In the genomic region with DNA sequence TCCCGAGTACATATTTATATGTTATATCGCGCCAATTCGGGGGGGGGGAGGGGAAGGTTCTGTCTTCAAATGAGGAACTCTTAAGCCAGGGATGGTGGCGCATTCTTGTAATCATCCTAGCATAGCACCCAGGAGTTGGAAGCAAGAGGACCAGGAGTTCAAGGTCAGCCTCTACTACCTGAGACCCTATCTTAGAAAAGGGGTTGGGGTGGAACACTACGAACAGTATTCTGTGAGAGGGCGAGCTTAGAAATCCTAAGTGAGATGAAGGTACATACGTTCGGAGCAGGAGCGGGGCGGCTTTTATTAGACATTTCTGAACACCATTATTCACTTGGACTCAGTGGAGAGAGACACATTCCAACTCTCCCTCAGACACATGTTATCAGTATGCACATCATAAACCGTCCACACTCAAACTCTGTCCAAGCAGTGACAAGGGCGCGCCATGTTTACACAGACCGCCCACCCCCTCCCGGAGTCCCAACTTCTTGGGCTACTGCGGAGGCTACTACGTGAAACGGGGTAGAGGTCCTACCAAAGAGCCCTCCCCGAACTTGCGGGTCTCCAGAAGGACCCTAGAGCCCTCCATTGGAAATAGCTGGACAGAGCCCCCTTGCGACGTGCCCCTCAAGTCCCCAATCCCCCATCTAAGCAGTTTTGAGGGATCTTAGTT, we compare ENCODE assay signal across 7 mouse cellular contexts. TPM values are rescaled to one million over a fixed set of nuclear protein-coding genes. Genes with fewer than 3 reads are reported as not detected.
DNase-seq lines count a peak whose midpoint lies in the region; ATAC-seq and TF ChIP-seq lines count a peak whose summit lies in the region.

A gene (minus strand): TSS at position 115 of the 676 bp plus-strand sequence.

- TF ChIP-seq CTCF in cortical plate, adult 2 months (IDR thresholded peaks at IDR 0.05; ENCODE audit: extremely low read depth, insufficient read depth, low read length) = no peak

- H3K4me1 ChIP-seq in megakaryocyte, embryonic 14.5 days = peaks cover 96% of the 10 kb centered on the region
- 0 out of 2 replicates have a peak, but pooled peaks cover 1% of the 10 kb centered on the region for H3K4me1 ChIP-seq in cortical plate, adult 2 months (ENCODE audit: control insufficient read depth, insufficient read depth, low read length)
- H3K4me1 ChIP-seq in heart, embryonic 13.5 days = peaks cover 91% of the 10 kb centered on the region
- peaks cover 48% of the 10 kb centered on the region for H3K4me1 ChIP-seq in limb, embryonic 14.5 days (ENCODE audit: control insufficient read depth, insufficient read depth, low read length)
- H3K4me1 ChIP-seq in stomach, embryonic 14.5 days (ENCODE audit: control insufficient read depth, insufficient read depth, low read length) = peaks cover 33% of the 10 kb centered on the region

- H3K9ac ChIP-seq in heart, embryonic 13.5 days = peak within 1 kb of the TSS; percentile 88
- H3K9ac ChIP-seq in limb, embryonic 14.5 days (ENCODE audit: low read depth, low read length, severe bottlenecking) = peak within 1 kb of the TSS; percentile 82
- peak within 1 kb of the TSS; percentile 97 for H3K9ac ChIP-seq in stomach, embryonic 14.5 days (replicated peaks; ENCODE audit: low read depth, low read length)

- WGBS in heart, embryonic 13.5 days = 6% methylated on average over 23 of the region's 23 CpGs
- 2% methylated on average over 23 of the region's 23 CpGs for WGBS in limb, embryonic 14.5 days
- 2% methylated on average over 23 of the region's 23 CpGs for WGBS in stomach, embryonic 14.5 days

- H3K27me3 ChIP-seq in megakaryocyte, embryonic 14.5 days (replicated peaks) = peaks cover 94% of the 10 kb centered on the region
- H3K27me3 ChIP-seq in heart, embryonic 13.5 days (replicated peaks) = peaks cover 98% of the 10 kb centered on the region
- peaks cover 88% of the 10 kb centered on the region for H3K27me3 ChIP-seq in limb, embryonic 14.5 days (ENCODE audit: control insufficient read depth, insufficient read depth, low read length)
- 0 out of 2 replicates have a peak, but pooled peaks cover 8% of the 10 kb centered on the region for H3K27me3 ChIP-seq in stomach, embryonic 14.5 days (ENCODE audit: control insufficient read depth, insufficient read depth, low read length)

- H3K9me3 ChIP-seq in megakaryocyte, embryonic 14.5 days = peaks cover 21% of the 10 kb centered on the region
- H3K9me3 ChIP-seq in heart, embryonic 13.5 days = no peaks in the 10 kb centered on the region
- no peaks in the 10 kb centered on the region for H3K9me3 ChIP-seq in limb, embryonic 14.5 days (ENCODE audit: control insufficient read depth, low read length)
- H3K9me3 ChIP-seq in stomach, embryonic 14.5 days (ENCODE audit: control insufficient read depth, low read depth, low read length) = no peaks in the 10 kb centered on the region

- no peak within 1 kb of the TSS for H3K27ac ChIP-seq in cortical plate, adult 2 months (ENCODE audit: insufficient read depth, low read length)
- peak within 1 kb of the TSS; percentile 89 for H3K27ac ChIP-seq in heart, embryonic 13.5 days (replicated peaks)
- H3K27ac ChIP-seq in limb, embryonic 14.5 days (replicated peaks; ENCODE audit: low read depth, low read length) = peak within 1 kb of the TSS; percentile 79
- peak within 1 kb of the TSS; percentile 98 for H3K27ac ChIP-seq in stomach, embryonic 14.5 days (ENCODE audit: low read length)

- H3K4me3 ChIP-seq in megakaryocyte, embryonic 14.5 days (replicated peaks) = peak within 1 kb of the TSS; percentile 91
- peak within 1 kb of the TSS; percentile 33 for H3K4me3 ChIP-seq in cortical plate, adult 2 months (ENCODE audit: insufficient read depth, low read length)
- H3K4me3 ChIP-seq in heart, embryonic 13.5 days = peak within 1 kb of the TSS; percentile 79
- peak within 1 kb of the TSS; percentile 59 for H3K4me3 ChIP-seq in limb, embryonic 14.5 days (replicated peaks; ENCODE audit: low read length)
- H3K4me3 ChIP-seq in stomach, embryonic 14.5 days (ENCODE audit: low read depth, low read length) = peak within 1 kb of the TSS; percentile 85

- no peak for ATAC-seq in megakaryocyte, adult 5-6 weeks (ENCODE audit: poor library complexity, severe bottlenecking)
- ATAC-seq in heart, embryonic 13.5 days (ENCODE audit: extremely low read depth, insufficient number of reproducible peaks, low FRiP score, low TSS enrichment) = no peak
- no peak for ATAC-seq in limb, embryonic 14.5 days (ENCODE audit: low FRiP score, low read depth)
- ATAC-seq in stomach, embryonic 14.5 days (ENCODE audit: insufficient number of reproducible peaks, insufficient read depth, low FRiP score, low read depth) = no peak

- DNase-seq in limb, embryonic 14.5 days (ENCODE audit: low spot score) = no peak
- DNase-seq in adipocyte (ENCODE audit: low spot score) = no peak

- no peak for TF ChIP-seq POLR2A in cortical plate, adult 2 months (IDR thresholded peaks at IDR 0.05; ENCODE audit: extremely low read depth, insufficient read depth, low read length)
- no peak for TF ChIP-seq POLR2A in limb, embryonic 14.5 days (IDR thresholded peaks at IDR 0.05; ENCODE audit: borderline replicate concordance, extremely low read depth, insufficient read depth, insufficient read length)

- peak within 1 kb of the TSS; percentile 97 for H3K4me2 ChIP-seq in heart, embryonic 13.5 days
- H3K4me2 ChIP-seq in limb, embryonic 14.5 days (replicated peaks; ENCODE audit: low read depth, low read length, severe bottlenecking) = peak within 1 kb of the TSS; percentile 85
- H3K4me2 ChIP-seq in stomach, embryonic 14.5 days (replicated peaks; ENCODE audit: low read depth, low read length) = peak within 1 kb of the TSS; percentile 63

- peaks cover 1% of the 10 kb centered on the region for H3K36me3 ChIP-seq in megakaryocyte, embryonic 14.5 days (replicated peaks; ENCODE audit: low read length)
- H3K36me3 ChIP-seq in heart, embryonic 13.5 days = peaks cover 21% of the 10 kb centered on the region
- peaks cover 29% of the 10 kb centered on the region for H3K36me3 ChIP-seq in limb, embryonic 14.5 days (ENCODE audit: control insufficient read depth, insufficient read depth, low read length)
- peaks cover 23% of the 10 kb centered on the region for H3K36me3 ChIP-seq in stomach, embryonic 14.5 days (ENCODE audit: control insufficient read depth, insufficient read depth, low read length)

RNA-seq across cellular contexts. Expression of the gene that starts here (rescaled TPM):
- 0.41 TPM in 1 of 2 replicates, not detected in the other for polyA plus RNA-seq in megakaryocyte, embryonic 14.5 days (2012; ENCODE audit: insufficient read depth, low replicate concordance)
- total RNA-seq in megakaryocyte, adult 5-6 weeks (2015) = 0.14 TPM in 1 of 2 replicates, not detected in the other
- total RNA-seq in megakaryocyte, adult 5-6 weeks (2017) = 0.04 and 0.07 TPM in 2 replicates
- polyA plus RNA-seq in cortical plate, adult 2 months (2012; rRNA removed) = 3.0 and 3.8 TPM in 2 replicates
- 9.4 and 9.5 TPM in 2 replicates for polyA plus RNA-seq in heart, embryonic 13.5 days (2015; fragmentation: Nextera tagmentation; extraction: Ambion mirVana)
- polyA plus RNA-seq in limb, embryonic 14.5 days (2012; rRNA removed) = 90.8 and 125 TPM in 2 replicates
- polyA plus RNA-seq in limb, embryonic 14.5 days (2014; fragmentation: Nextera tagmentation; extraction: Ambion mirVana) = 21.4 and 24.6 TPM in 2 replicates
- polyA plus RNA-seq in stomach, embryonic 14.5 days (2014; fragmentation: Nextera tagmentation; extraction: Ambion mirVana) = 13.8 and 16.9 TPM in 2 replicates

Comparison
In these comparisons a context has a peak if more than half of its experiments do, and no peak if none do; other contexts are left out.
1. H3K4me3 ChIP-seq: peak in every context shown above with its lines; median percentile 91 in megakaryocyte, embryonic 14.5 days; 85 in stomach, embryonic 14.5 days; 79 in heart, embryonic 13.5 days; 59 in limb, embryonic 14.5 days; 33 in cortical plate, adult 2 months.